Mouse (Mus musculus) gastrocnemius, postnatal 10 days (tissue): ENCODE measurements around the gene AC124108.1. TPM values are rescaled to one million over a fixed set of nuclear protein-coding genes. Genes with fewer than 3 reads are reported as not detected.
"Not testable (repeated sequence)": the region's sequence is repeated elsewhere in the genome, so short reads cannot be mapped to it uniquely, and the experiment has no call there.

Experiments used
- DNase-seq: peaks from one replicate; pipeline ENCODE4 v3.0.0; 2021; ENCODE audit warnings: mixed read lengths
- long read RNA-seq, 2 experiments: library from polyadenylated mRNA; stranded (forward); transcript quantifications; one replicate each; pipeline ENCODE4 v2.0.0; 2021
- total RNA-seq, 2 experiments: library from RNA; stranded (reverse); gene quantifications; 2 replicates each; pipeline ENCODE4 v1.2.3; 2021

The AC124108.1 gene
- under 1 TPM in 1 of 2 experiments, not detected in 1; 0.05 TPM for total RNA-seq
- long read RNA-seq, experiment 1: 0 reads
- long read RNA-seq, experiment 2: 0 reads

DNA sequence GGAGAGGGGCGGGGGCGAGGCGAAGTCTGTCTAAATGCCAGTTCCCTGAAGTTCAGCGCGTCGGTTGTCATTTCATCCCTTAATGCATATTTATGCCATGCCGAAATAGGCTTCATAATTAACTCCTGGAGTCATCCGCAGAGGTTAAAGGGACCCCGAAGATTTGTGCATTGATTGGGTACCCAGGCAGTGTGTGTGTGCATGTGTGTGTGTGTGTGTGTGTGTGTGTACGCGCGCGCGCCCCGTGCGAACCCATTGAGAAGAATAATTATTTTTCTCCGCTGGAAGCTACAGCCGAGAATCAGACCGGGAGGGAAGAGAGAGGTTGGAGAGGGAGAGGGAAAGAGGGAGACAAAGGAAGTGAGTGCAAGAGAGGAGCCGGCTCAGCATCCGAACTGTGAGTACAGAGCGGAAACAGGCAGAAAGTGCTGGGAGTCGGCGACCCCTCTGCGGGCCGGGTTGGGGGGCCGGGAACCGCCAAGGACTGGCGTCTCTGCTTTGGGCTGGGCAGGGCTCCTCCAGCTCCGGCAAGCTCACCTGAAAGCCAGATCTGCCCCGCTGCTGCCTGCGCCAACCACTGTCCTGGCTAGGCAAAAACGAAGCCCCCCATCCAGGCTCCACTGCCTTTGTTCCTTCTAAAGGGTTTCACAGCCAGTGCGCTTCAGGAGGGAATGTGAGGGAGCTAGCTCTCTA is at the start of gene AC124108.1, which contains the start of gene Lemd1:
AC124108.1 (plus strand) TSS at position 365 of the 693 bp plus-strand sequence.
Lemd1 (plus strand) TSS at position 339 of the 693 bp plus-strand sequence.
- DNase-seq: no peak

DNA sequence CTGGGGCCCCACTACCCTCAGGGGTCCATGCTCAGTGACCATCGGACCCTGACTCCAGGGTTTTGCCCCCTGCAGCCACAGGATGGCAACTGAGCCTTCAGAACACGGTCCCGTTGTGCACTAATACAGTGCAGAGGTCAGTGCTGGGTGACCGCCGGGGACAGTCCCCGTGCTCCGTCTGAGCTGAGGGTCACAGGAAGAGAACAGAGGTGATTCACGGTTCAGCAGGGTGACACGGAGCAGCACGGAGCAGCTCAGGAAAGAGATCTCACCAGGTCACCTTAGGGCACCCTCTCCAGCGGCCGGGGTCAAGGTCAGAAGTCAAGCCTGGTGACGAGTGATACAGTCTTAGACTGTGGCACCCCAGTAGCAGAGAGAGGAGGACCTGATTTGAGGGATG is 49.5 kb upstream of the AC124108.1 start:
- no peak for DNase-seq

DNA sequence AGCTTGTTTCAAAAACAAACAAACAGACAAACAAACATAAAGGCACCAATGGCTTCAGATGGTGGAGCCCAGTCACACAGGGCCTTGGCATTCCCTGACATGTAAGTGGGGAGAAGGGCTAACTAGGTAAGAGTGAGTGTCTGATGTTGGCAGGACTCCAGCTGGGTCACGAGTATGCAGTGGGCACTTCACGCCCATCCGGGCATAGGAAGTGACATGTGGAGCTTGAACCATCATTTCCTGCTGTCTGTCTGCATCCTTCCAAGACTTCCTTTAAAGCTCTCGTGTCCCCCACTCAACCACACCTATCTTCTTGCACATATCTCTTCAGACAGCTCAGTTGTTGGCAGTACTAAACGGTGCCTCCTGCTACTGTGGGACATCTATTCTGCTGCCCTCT is 48.2 kb upstream of the AC124108.1 start:
- no peak for DNase-seq

DNA sequence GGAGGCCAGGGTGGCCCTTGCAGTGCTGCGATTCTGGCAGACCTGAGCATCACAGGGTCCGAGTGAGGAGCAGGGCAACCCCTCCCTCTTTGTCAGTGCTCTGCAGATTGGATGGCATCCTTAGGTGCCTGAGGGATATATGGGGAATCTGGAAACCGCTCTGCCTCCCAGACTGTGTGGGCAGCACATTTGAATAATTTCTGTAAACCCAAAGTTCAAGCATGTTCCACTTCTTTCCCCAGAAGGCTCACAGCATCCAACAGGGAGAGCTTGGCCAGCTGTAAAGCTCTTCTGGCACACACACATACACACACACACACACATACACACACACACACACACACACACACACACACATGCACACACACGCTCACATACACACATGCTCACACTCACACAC is 47.5 kb upstream of the AC124108.1 start:
- DNase-seq: no peak

DNA sequence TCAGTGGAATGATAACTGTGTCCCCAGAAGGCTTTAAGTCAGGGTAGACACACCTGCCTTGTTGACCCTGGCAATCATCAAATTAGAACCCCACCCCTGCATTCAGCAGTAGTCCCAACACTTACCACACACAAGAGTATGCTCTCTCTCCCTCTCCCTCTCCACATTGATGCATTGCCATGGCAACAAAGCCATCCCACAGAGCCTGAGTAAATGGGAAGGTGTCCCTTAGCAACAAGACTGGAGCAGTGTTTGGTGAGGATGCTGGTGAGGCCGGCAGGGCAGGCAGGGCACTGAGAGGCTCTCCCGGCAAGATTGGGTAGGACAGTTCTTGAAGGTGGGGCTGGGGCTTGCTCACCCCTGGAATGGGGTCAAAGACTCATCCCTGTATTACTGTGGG is 47.0 kb upstream of the AC124108.1 start:
- DNase-seq: no peak

DNA sequence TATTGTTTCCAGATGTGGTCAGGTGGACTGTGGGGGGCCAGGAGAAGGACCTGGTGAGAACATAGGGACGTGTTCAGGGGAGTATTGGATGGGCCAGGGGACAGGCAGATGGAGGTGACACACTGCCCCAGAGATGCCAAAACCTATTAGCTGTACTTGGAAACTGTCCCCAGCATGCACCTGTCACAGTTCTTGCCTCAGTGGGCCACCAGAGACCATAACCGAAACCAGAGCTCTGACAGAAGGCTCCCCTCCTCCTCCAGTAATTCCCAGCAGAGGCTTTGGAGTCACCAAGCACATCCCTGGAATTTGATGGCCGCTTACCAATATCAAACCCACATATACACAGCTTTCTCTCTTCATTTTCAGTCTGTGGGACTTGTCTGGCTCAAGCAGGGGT is 46.4 kb upstream of the AC124108.1 start:
- no peak for DNase-seq

DNA sequence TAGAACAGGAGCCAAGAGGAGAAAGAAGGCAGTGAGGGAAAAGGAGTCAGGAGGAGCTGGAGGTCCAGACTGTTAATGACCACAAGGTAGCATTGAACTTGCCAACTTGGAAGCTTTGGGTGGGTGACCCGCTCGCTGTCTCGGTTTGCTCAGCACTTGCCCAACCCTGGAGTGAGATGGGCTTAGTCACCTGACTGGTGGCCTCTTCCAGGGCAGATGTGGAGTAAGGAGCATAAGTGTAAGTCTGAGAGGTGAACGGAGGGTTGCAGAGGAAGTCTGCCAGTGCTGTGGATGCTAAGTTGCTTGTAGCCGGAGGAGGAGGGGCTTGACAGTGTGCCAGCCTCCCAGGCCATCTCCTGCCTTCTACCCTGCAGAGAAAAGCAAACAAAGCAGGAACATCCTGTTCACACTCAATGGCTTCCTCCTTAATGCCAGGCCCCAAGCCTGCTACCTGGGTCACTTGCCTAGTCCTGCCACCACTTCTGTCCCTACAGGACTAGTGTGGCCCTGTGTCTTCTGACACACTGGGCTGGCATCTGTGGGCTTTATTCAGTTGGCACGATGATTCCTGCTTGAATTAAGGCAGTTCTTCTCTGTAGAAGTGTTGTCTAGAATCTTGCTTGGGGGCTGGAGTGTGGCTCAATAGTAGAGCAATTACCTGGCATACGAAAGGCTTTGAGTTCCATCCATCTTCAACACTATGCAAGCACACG is 45.1 kb upstream of the AC124108.1 start:
- DNase-seq: no peak

DNA sequence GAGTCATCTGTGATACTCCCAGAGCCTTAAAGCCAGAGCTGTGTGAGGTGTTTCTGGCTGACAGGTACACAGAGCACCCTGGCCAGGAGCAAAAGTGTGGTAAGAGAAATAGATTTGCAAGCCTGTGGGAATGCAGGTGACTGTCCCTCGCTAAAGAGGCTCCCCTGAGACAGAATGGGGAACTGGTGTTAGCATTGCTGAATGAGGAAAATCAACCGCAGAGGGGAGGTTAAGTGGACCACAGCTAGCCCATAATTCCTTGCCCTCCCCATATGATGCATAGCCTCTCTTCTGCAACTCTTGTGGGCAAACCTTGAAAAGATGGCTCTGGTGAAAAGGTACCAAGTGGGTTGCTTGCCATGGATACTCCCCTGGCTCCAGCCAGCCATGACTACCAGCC is 41.8 kb upstream of the AC124108.1 start:
- DNase-seq: no peak

DNA sequence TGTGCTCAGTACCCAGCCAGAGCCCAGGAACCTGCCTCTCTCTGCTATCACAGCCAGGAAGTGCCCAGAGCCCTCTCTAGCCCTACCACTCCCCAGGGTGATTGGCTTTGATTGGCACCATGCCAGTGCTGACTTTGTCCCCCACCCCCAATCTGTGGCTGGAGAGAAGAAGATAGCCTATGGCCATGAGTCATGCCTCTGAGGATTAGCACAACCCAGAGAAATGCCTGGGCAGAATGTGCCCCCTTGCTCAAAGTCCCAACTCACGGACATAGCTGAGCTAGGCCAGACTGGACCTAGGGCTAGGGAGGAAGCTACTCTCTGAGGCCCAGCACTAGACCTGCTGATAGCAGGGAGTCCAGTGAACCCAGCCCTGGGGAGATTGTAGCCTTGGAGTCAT is 41.1 kb upstream of the AC124108.1 start:
- DNase-seq: no peak

DNA sequence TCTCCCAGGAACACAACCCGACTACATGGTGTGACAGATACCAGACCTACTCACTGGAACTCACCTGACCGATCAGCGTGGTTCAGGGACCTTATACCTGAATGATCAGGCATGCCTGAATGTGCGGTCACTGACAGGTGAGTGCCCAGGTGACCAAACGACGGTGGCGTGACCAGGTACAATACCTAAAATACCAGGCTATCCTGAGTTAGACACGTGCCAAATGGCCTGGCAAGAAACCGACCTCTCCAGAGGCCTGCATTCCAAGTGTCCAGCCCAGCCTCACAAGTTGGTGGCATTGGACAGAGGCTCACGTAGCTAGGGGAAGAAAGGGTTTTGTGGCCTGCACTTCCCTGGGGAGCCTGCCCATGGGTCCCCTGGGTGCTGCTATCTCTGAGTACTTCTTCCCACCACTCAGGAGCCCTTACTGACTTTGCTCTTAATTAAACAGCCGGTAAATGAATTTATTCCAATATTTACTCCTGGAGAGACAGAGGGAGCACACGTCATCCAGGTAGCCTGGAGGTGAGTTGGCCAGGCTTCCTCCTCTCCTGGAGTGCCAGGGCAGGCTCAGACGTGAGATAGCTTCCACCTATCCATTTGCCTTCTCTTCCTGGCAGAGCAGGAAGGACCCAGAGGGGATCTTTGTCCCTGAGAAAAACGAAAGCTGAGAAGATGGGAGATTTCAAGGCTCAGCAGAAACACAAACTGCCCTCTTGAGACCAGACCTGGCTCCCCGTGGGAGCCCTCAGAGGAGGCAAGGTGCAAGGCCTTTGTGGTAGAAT is 40.2 kb upstream of the AC124108.1 start:
- no peak for DNase-seq

DNA sequence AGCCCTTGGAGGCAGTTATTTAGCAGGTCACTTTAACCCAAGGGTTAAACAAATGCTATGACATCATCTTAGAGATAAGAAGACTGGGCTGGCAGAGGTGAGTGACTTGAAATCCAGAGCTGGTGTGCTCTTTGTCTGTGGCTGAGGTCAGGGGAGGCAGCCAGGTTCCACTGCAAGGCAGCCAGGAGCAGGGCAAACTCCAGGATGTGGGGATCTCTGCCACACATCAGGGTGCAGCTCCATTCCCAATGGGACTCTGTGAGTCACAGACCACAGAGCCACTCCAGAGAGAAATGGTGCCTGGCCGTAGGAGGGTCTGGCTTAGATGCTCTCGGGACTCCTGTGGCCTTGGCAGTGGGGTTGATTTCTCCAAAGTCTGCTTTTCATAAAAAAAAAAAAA is 39.3 kb upstream of the AC124108.1 start:
- DNase-seq: no peak

DNA sequence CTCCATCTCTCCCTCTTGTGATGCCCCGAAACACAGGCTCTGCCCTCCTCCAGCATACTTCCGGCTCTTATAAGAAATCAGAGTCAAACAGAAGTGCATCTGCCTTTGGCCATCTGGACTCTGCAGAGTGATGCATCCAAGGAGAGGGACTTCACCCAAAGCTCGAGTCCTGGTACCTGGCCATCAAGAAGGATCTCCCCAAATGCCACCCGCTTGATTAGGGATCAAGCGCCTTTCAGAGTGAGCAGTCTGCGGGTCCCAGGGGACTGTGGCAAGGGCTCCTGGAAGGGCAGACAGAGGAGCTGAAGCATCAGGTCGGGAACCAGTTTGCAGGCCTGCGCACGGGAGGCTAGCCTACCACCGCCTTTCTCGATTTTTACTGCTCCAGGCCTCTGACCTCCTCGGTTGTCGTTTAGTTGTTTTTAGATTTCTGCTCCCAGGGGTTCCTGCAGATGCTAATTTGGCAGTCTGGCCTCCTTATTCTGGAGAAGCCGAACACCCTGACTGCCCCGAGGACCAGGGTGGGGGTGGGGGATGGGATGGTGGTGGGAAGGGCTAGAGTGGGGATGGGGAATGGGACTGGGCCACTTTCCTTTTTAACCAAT is 38.1 kb upstream of the AC124108.1 start:
- DNase-seq: no peak

DNA sequence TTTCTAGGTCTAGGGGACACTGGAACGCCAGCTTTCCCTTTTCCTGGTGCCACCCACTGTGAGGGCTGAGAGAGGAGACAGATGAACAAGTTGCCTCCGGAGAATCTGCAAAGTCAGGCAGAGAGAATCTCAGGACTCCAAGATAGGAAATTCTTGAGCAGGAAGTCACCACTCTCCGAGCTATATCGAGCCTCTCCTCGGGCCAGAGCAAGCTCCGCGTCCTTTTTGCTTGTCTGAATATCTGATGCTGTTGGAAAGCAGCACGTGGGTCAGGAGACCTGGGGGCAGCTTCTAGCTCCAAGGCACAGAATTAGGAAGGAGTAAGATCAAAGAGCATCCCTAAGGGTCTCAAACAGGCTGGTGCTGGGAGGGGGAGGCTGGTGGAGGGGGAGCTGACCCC is 37.6 kb upstream of the AC124108.1 start:
- no peak for DNase-seq

DNA sequence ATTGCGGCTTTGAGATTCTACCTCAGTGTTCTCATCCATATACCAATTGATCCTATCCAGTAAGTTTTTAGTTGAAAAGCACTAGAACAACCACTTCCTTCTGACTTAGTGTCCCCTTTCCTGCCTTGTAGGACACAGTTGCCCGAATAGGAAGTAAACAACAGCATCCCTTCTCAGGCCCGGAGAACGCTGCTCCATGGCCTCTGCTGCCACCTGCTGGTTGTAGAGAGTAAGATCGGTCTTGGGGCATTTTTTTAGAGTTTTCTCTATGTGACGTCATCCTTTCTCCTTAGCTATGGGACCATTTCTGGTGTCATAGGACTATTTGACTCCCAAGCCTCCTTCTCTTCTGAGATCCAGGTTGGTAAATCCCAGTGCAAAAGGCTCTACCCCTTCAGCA is 35.5 kb upstream of the AC124108.1 start:
- DNase-seq: peak; percentile 79

DNA sequence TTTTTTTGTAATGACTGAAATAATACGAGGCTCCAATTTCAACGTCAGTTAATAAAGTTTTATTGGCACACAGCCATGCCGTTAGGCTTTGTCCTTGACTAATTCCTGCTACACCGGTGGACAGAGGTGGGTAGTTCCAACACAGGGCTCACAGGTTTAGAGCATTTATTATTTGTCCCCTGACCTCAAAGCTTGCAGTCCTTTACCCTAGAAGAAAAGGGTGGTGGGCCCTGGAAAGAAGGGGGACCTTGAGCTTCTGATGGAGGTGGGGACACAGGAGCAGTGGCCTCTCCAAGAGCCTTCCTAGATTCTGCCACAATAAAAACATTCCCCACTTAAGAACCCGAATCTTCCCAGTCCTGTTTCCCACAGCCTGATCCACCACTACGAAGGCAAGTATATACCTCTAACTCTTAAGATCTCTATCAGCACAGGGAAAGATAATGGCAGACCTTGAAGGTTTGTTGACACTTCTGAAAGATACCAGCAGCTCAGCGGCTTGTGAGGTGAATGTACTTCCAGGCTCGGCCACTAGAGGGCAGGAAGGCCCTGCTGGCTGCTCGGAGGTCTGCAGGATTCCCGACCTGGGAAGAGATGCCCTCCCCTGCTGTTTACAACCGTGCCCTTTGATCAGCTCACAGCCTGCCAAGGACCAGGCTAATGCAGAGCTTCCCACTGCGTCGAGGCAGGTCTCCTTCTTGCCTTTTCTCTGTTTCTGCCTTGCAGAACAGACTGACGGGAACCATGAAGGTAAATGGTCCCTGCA is 34.1 kb upstream of the AC124108.1 start:
- peak; percentile 93 for DNase-seq

DNA sequence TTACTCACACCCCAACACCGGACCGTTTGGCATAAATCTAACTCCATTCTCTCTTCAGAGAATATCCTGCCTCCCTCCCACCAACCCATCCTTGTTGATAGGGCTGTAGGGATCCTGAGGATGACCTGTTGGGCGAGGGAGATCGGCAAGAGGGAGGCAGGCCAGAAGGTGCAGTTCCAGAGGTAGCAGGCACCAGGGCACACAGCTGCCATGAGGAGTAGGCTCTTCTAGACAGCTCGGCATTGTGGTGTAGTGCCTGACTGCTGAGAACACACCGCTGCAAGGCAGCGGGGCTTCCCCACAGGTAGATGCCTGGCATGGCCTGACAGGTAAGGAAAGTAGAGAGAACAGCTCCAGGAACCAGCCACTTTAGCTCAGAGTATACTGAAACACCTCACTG is 33.4 kb upstream of the AC124108.1 start:
- DNase-seq: no peak

DNA sequence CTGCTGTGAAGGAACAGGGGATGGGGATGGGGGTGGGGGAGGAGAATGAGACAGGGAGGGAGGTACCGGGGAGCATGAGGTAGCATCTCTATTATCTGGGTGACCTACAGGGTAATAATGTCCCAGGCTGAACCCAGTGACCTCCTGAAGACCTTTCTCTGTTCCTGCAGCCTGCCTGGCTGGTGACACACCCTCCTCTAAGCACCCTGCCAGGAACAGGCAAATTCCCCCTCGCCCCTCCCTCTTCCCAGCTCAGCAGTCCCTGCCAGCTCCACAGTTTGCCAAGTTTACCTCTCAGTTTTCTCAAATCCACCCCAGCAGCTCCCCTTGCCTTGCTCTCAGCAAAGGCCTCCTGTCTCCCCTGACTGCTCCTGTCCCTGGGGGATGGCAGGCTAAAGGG is 32.5 kb upstream of the AC124108.1 start:
- no peak for DNase-seq

DNA sequence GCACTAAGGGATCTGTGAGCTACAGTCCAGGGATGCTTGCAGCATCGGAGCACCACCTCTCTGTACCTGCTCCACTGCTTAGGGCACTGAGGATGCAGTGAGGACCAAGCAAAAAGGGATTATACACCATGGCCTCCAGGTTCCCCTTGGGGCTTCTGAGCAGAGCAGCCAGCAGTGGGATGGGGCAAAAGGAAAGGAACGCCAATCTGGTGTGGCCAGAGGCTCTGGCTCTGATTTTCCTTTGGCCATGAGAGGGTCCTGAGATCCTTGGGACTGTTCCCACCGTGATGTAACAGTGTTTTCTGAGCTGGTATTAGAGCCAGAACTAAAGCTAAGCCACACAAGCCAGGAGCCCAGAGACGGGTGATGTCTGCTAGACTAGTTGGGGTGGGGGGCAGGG is 31.6 kb upstream of the AC124108.1 start:
- DNase-seq: no peak

DNA sequence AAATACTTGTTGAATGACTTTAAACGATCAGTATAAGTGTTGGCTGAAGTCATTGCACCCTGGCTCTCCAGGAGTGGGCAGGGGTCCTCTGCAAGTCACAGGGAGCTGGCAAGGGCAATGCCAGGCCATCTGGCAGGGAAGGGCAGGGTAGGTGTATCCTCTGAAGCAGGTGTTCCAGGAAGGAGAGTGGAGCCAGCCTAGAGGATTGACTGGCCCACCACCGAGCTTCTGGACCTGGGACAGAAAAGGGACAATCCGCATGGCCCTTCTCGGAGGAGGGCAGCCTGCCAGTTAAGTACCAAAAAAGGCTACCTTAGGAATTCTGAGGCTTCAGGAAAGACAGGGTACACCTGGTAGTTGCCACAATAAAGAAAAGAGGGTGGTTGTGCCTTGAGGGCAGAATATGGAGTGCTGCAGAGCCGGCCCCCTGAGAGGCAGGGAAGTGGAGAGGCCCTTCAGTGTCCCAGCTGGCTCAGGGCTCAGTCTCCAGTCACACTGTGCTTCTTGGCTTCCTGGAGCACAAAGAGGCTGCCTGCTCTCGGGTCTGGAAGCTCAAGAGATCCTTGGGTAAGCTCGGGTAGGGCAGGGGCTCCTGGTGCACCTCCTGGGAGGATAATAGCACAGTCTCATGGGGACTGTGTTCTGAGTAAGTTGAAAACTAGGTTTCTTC is 29.9 kb upstream of the AC124108.1 start:
- DNase-seq: no peak

DNA sequence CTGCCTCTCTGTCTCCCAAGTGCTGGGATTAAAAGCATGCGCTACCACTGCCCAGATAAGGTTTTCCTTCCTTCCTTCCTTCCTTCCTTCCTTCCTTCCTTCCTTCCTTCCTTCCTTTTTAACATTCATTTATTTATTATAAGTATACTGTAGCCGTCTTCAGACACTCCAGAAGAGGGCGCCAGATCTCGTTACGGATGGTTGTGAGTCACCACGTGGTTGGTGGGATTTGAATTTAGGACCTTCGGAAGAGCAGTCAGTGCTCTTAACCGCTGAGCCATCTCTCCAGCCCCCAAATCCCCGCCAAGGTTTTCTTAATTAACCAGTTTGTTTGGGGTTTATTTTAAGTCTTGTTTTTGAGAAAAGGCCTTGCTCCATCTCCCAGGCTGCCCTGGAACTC is 28.6 kb upstream of the AC124108.1 start:
- DNase-seq: not testable (repeated sequence)
